Mouse (Mus musculus): ENCODE measurements at regions not wholly inside any gene's neighbourhood (a gene's known extent, or its start where the extent isn't known, plus 50 kb on each side); places are given as distances from the start of the nearest gene placed in this dataset.
A peak's percentile ranks its signal among the peaks of the same experiment; 100 is the strongest.

DNA sequence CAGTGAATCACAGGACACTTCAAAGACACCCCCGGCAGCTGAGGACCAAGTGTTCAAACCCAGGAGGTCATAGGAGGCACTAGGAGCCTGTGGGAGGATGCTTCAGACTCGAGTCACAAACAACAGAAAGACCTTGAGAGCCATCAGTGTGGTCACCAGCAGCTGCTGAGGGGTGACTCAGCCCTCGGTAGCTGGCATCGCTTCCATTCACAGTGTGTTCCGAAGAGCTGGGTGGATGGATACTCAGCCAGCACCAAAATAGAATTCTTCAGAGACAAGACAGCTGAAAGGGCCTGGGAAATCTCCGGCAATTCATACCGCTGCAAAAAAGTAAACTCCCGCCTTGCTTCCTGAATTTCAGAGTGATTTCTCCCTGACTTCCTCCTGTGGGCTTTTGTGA lies 87.4 kb upstream of the Foxk1 start:
- no peaks in the 10 kb centered on the region for H3K36me3 ChIP-seq (ENCODE audit: control insufficient read depth, insufficient read depth, low read length)
- WGBS: 36% methylated on average over 8 of the region's 8 CpGs
- no peak for TF ChIP-seq EP300 (optimal IDR thresholded peaks at IDR 0.05)
- H3K27ac ChIP-seq (replicated peaks): no peak overlapping the region
- no peak for DNase-seq (ENCODE audit: low spot score)
- H3K9ac ChIP-seq (ENCODE audit: low read length): no peak overlapping the region
- no peaks in the 10 kb centered on the region for H3K27me3 ChIP-seq (ENCODE audit: control insufficient read depth, insufficient read depth, low read length)
- no peak overlapping the region for H3K4me2 ChIP-seq (replicated peaks; ENCODE audit: low read depth)
- no peaks in the 10 kb centered on the region for H3K9me3 ChIP-seq (ENCODE audit: control insufficient read depth, low read length)
- ATAC-seq (ENCODE audit: low FRiP score, low TSS enrichment): peak; percentile 59; the same call in 1 of the 2 replicates
- H3K4me3 ChIP-seq (ENCODE audit: low read depth, low read length): no peak overlapping the region
- H3K4me1 ChIP-seq (replicated peaks; ENCODE audit: control insufficient read depth, insufficient read depth): no peaks in the 10 kb centered on the region

- Histone ChIP-seq H3K27ac (replicated peaks) (no peak overlapping the region), H3K9me3 (ENCODE audit: control insufficient read depth, low read length) (no peaks in the 10 kb centered on the region), H3K9ac (ENCODE audit: low read length) (no peak overlapping the region), H3K4me1 (replicated peaks; ENCODE audit: control insufficient read depth, insufficient read depth) (no peaks in the 10 kb centered on the region), H3K27me3 (ENCODE audit: control insufficient read depth, insufficient read depth, low read length) (no peaks in the 10 kb centered on the region), H3K4me3 (ENCODE audit: low read depth, low read length) (no peak overlapping the region), H3K36me3 (ENCODE audit: control insufficient read depth, insufficient read depth, low read length) (no peaks in the 10 kb centered on the region), H3K4me2 (replicated peaks; ENCODE audit: low read depth) (no peak overlapping the region)
- no peak for DNase-seq (ENCODE audit: low spot score)
- WGBS: 52% methylated on average over 5 of the region's 5 CpGs
- ATAC-seq (ENCODE audit: low FRiP score, low TSS enrichment): no peak
- TF ChIP-seq EP300 (optimal IDR thresholded peaks at IDR 0.05): no peak
Measured at GRCm38 (mm10) chr5:142314466-142314865, 86.8 kb upstream of the Foxk1 start.

DNA sequence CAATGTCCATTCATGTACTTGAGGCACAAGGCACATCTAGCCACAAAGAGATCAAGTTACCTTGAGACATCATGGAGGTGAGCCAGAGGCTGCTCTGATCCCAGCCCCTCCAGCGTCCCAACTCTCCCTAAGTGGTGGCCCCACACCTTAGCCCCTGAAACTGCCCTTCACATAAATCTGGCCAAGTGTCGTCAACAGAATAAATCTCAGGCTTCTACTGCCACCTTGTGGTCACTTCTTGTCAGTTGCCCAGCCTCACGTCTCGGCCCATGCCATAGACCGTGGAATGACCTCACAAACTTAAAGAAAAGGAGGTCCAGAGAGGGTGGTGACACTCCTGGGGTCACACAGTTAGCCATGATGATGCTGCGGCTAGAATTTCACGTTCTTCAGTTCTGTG lies 82.0 kb upstream of the Foxk1 start:
- TF ChIP-seq CTCF (IDR thresholded peaks at IDR 0.05; ENCODE audit: low read depth): peak; percentile 93
- no peak for TF ChIP-seq EP300 (optimal IDR thresholded peaks at IDR 0.05)
- peak; percentile 53; the same call in 1 of the 2 replicates for ATAC-seq (ENCODE audit: low FRiP score, low TSS enrichment)

GRCm38 (mm10) chr5:142321316-142321715 lies 80.0 kb upstream of the Foxk1 start:
- 63% methylated on average over 8 of the region's 8 CpGs for WGBS
- ATAC-seq (ENCODE audit: low FRiP score, low TSS enrichment) (no peak), DNase-seq (ENCODE audit: low spot score) (no peak)
- no peak for TF ChIP-seq CTCF (IDR thresholded peaks at IDR 0.05; ENCODE audit: low read depth)
- no peak for TF ChIP-seq EP300 (optimal IDR thresholded peaks at IDR 0.05)
- no peak overlapping the region for H3K4me2 ChIP-seq (replicated peaks; ENCODE audit: low read depth)
- H3K4me1 ChIP-seq (replicated peaks; ENCODE audit: control insufficient read depth, insufficient read depth): no peaks in the 10 kb centered on the region
- H3K4me3 ChIP-seq (ENCODE audit: low read depth, low read length): no peak overlapping the region
- H3K36me3 ChIP-seq (ENCODE audit: control insufficient read depth, insufficient read depth, low read length): no peaks in the 10 kb centered on the region
- no peak overlapping the region for H3K9ac ChIP-seq (ENCODE audit: low read length)
- H3K27me3 ChIP-seq (ENCODE audit: control insufficient read depth, insufficient read depth, low read length): no peaks in the 10 kb centered on the region
- no peaks in the 10 kb centered on the region for H3K9me3 ChIP-seq (ENCODE audit: control insufficient read depth, low read length)
- no peak overlapping the region for H3K27ac ChIP-seq (replicated peaks)

More for the DNA sequence above, 82.0 kb upstream of the Foxk1 start:
- no peak overlapping the region for H3K9ac ChIP-seq (ENCODE audit: low read length)
- no peaks in the 10 kb centered on the region for H3K27me3 ChIP-seq (ENCODE audit: control insufficient read depth, insufficient read depth, low read length)
- no peaks in the 10 kb centered on the region for H3K9me3 ChIP-seq (ENCODE audit: control insufficient read depth, low read length)
- no peak overlapping the region for H3K4me3 ChIP-seq (ENCODE audit: low read depth, low read length)
- 7% methylated on average over 7 of the region's 7 CpGs for WGBS
- no peak overlapping the region for H3K4me2 ChIP-seq (replicated peaks; ENCODE audit: low read depth)
- no peaks in the 10 kb centered on the region for H3K36me3 ChIP-seq (ENCODE audit: control insufficient read depth, insufficient read depth, low read length)
- no peak overlapping the region for H3K27ac ChIP-seq (replicated peaks)
- DNase-seq (ENCODE audit: low spot score): peak; percentile 61
- H3K4me1 ChIP-seq (replicated peaks; ENCODE audit: control insufficient read depth, insufficient read depth): no peaks in the 10 kb centered on the region

DNA sequence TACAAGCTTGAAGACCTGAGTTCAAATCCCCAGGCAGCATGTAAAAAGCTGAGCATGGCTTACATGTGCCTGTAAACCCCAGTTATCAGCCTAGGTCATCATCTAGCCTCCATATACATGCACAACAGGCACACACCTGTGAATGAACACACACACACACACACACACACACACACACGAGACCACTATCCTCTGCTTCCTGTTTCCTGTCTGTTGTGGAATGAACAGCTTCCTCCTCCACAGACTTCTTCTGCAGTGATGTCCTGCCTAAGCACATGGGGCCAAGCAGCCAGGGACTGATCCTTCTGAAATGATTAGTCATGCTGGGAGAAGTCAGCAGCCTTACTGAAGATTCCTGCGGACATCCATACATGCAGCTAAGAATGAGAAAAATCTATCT lies 76.4 kb upstream of the Foxk1 start:
- Histone ChIP-seq H3K4me2 (replicated peaks; ENCODE audit: low read depth) (no peak overlapping the region), H3K36me3 (ENCODE audit: control insufficient read depth, insufficient read depth, low read length) (no peaks in the 10 kb centered on the region), H3K9me3 (ENCODE audit: control insufficient read depth, low read length) (no peaks in the 10 kb centered on the region), H3K27me3 (ENCODE audit: control insufficient read depth, insufficient read depth, low read length) (no peaks in the 10 kb centered on the region), H3K27ac (replicated peaks) (no peak overlapping the region), H3K4me3 (ENCODE audit: low read depth, low read length) (no peak overlapping the region), H3K9ac (ENCODE audit: low read length) (no peak overlapping the region), H3K4me1 (replicated peaks; ENCODE audit: control insufficient read depth, insufficient read depth) (no peaks in the 10 kb centered on the region)
- ATAC-seq (ENCODE audit: low FRiP score, low TSS enrichment) (no peak), DNase-seq (ENCODE audit: low spot score) (no peak)
- TF ChIP-seq EP300 (optimal IDR thresholded peaks at IDR 0.05) (no peak), CTCF (IDR thresholded peaks at IDR 0.05; ENCODE audit: low read depth) (no peak)
- 71% methylated on average over 2 of the region's 2 CpGs for WGBS

DNA sequence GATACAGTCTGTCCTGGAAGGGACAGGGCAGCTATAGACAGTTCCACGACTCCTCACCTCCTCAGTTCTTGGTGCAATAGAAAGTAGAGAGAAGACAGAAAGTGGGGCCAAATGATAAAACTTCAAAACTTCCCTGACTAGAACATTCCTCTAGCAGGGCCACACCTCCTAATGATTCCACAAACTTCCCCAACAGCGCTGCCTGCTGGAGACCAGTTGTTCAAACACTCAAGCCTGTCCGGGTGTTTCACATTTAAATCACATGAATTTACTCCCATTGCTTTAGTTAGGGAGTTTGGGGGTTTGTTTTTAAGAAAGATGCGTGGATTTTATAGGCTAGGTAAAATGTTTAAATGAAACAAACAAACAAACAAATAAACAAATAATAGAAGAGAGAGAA lies 75.7 kb upstream of the Foxk1 start:
- no peaks in the 10 kb centered on the region for H3K4me1 ChIP-seq (replicated peaks; ENCODE audit: control insufficient read depth, insufficient read depth)
- H3K9ac ChIP-seq (ENCODE audit: low read length): no peak overlapping the region
- WGBS: 67% methylated on average over 4 of the region's 4 CpGs
- H3K4me2 ChIP-seq (replicated peaks; ENCODE audit: low read depth): no peak overlapping the region
- H3K36me3 ChIP-seq (ENCODE audit: control insufficient read depth, insufficient read depth, low read length): no peaks in the 10 kb centered on the region
- H3K9me3 ChIP-seq (ENCODE audit: control insufficient read depth, low read length): no peaks in the 10 kb centered on the region
- no peak for ATAC-seq (ENCODE audit: low FRiP score, low TSS enrichment)
- no peak for DNase-seq (ENCODE audit: low spot score)
- H3K4me3 ChIP-seq (ENCODE audit: low read depth, low read length): no peak overlapping the region
- H3K27me3 ChIP-seq (ENCODE audit: control insufficient read depth, insufficient read depth, low read length): no peaks in the 10 kb centered on the region
- TF ChIP-seq CTCF (IDR thresholded peaks at IDR 0.05; ENCODE audit: low read depth) (peak; percentile 51), EP300 (optimal IDR thresholded peaks at IDR 0.05) (no peak)
- H3K27ac ChIP-seq (replicated peaks): no peak overlapping the region

Measured in stomach, postnatal 0 days (tissue).